Mouse (Mus musculus) MEL (cell line): ENCODE results near the gene Dcakd. TPM values are rescaled to one million over a fixed set of nuclear protein-coding genes. Genes with fewer than 3 reads are reported as not detected.
A peak's percentile ranks its signal among the peaks of the same experiment; 100 is the strongest.

Experiments used
- DNase-seq: peaks from one replicate; pipeline ENCODE4 v3.0.0; 2011; ENCODE audit warnings: low read depth, low spot score
- H3K27ac ChIP-seq: 2 replicates; pipeline ENCODE4 v1.5.1; 2012; ENCODE audit warnings: low read depth, mild to moderate bottlenecking, control low read depth, low read length, moderate library complexity; ENCODE audit not compliant: control insufficient read depth
- H3K27me3 ChIP-seq, 2 experiments: fragments of 150-350 bp in 1 of 2; sonication (generic) in 1 of 2; 2 replicates each; pipeline ENCODE4 v1.6.1; 2012; ENCODE audit warnings: low read length in 2 of 2, mild to moderate bottlenecking in 2 of 2, improper control_type of control experiment in 1 of 2, moderate library complexity in 1 of 2; ENCODE audit not compliant: insufficient read depth in 2 of 2, control insufficient read depth in 1 of 2
- H3K36me3 ChIP-seq, 2 experiments: 2 replicates each; pipeline ENCODE4 v1.6.1; 2012 to 2014; ENCODE audit warnings: low read length in 2 of 2, improper control_type of control experiment in 1 of 2, inconsistent platforms in 1 of 2, mild to moderate bottlenecking in 1 of 2; ENCODE audit not compliant: insufficient read depth in 2 of 2, control insufficient read depth in 1 of 2
- H3K4me1 ChIP-seq, 2 experiments: fragments of 150-350 bp in 1 of 2; sonication (generic) in 1 of 2; 2 replicates each; pipeline ENCODE4 v1.6.1; 2012; ENCODE audit warnings: low read length in 2 of 2, improper control_type of control experiment in 1 of 2, mild to moderate bottlenecking in 1 of 2; ENCODE audit not compliant: insufficient read depth in 2 of 2, control insufficient read depth in 1 of 2
- H3K4me3 ChIP-seq, 2 experiments: fragments of 150-350 bp in 1 of 2; sonication (generic) in 1 of 2; 2 replicates each; pipeline ENCODE4 v1.5.1; 2012; ENCODE audit warnings: low read depth in 2 of 2, low read length in 2 of 2, mild to moderate bottlenecking in 2 of 2, moderate library complexity in 2 of 2, control low read depth in 1 of 2, improper control_type of control experiment in 1 of 2; ENCODE audit not compliant: control insufficient read depth in 1 of 2, insufficient read depth in 1 of 2
- H3K79me2 ChIP-seq: 2 replicates; pipeline ENCODE4 v1.6.1; 2012; ENCODE audit warnings: mild to moderate bottlenecking, low read length, moderate library complexity; ENCODE audit not compliant: control insufficient read depth, poor library complexity, insufficient read depth
- H3K9ac ChIP-seq: 2 replicates; pipeline ENCODE4 v1.6.1; 2012; ENCODE audit warnings: low read depth, mild to moderate bottlenecking, control low read depth, low read length, moderate library complexity; ENCODE audit not compliant: control insufficient read depth, poor library complexity, severe bottlenecking
- H3K9me3 ChIP-seq: fragments of 150-350 bp; sonication (generic); replicated peaks from 2 replicates; pipeline ENCODE4 v1.6.1; 2012; ENCODE audit warnings: mild to moderate bottlenecking, low read length, improper control_type of control experiment, moderate library complexity; ENCODE audit not compliant: insufficient read depth
- BHLHE40 ChIP-seq: IDR thresholded peaks from 2 replicates; pipeline ENCODE4 v1.6.1; 2012; ENCODE audit warnings: low read depth, mild to moderate bottlenecking, inconsistent platforms, low read length, improper control_type of control experiment, borderline replicate concordance
- CHD1 ChIP-seq: IDR thresholded peaks from 2 replicates; pipeline ENCODE4 v1.6.1; 2012; ENCODE audit warnings: low read depth, mild to moderate bottlenecking, inconsistent platforms, low read length, improper control_type of control experiment
- CHD2 ChIP-seq: IDR thresholded peaks from 2 replicates; pipeline ENCODE4 v1.6.1; 2011; ENCODE audit warnings: low read length, improper control_type of control experiment
- ELF1 ChIP-seq: IDR thresholded peaks from 2 replicates; pipeline ENCODE4 v1.6.1; 2014; ENCODE audit warnings: low read depth, mild to moderate bottlenecking, inconsistent platforms, low read length, improper control_type of control experiment, moderate library complexity
- ETS1 ChIP-seq: IDR thresholded peaks from 2 replicates; pipeline ENCODE4 v1.6.1; 2012; ENCODE audit warnings: low read depth, mild to moderate bottlenecking, inconsistent platforms, low read length, improper control_type of control experiment, moderate library complexity
- GABPA ChIP-seq: IDR thresholded peaks from 2 replicates; pipeline ENCODE4 v1.6.1; 2012; ENCODE audit warnings: low read depth, mild to moderate bottlenecking, inconsistent platforms, low read length, improper control_type of control experiment, moderate library complexity
- GATA1 ChIP-seq: IDR thresholded peaks from 2 replicates; pipeline ENCODE4 v1.6.1; 2011; ENCODE audit warnings: low read depth, low read length, improper control_type of control experiment
- JUND ChIP-seq: IDR thresholded peaks from 2 replicates; pipeline ENCODE4 v1.6.1; 2011; ENCODE audit warnings: low read depth, mild to moderate bottlenecking, improper control_type of control experiment, low read length
- KAT2A ChIP-seq: conservative IDR thresholded peaks from 2 replicates; pipeline ENCODE4 v1.6.1; 2012; ENCODE audit warnings: low read depth, low read length, improper control_type of control experiment, inconsistent platforms
- MAFK ChIP-seq: IDR thresholded peaks from 2 replicates; pipeline ENCODE4 v1.6.1; 2011; ENCODE audit warnings: low read depth, mild to moderate bottlenecking, low read length, improper control_type of control experiment, borderline replicate concordance
- MAX ChIP-seq: IDR thresholded peaks from 2 replicates; pipeline ENCODE4 v1.6.1; 2011; ENCODE audit warnings: low read length, improper control_type of control experiment
- MAZ ChIP-seq: IDR thresholded peaks from 2 replicates; pipeline ENCODE4 v1.6.1; 2012; ENCODE audit warnings: low read depth, mild to moderate bottlenecking, inconsistent platforms, low read length, improper control_type of control experiment
- MEF2A ChIP-seq: IDR thresholded peaks from 2 replicates; pipeline ENCODE4 v1.6.1; 2014; ENCODE audit warnings: low read depth, mild to moderate bottlenecking, inconsistent platforms, low read length, improper control_type of control experiment; ENCODE audit not compliant: poor library complexity, insufficient replicate concordance, severe bottlenecking; ENCODE audit errors: extremely low read depth
- MYB ChIP-seq: IDR thresholded peaks from 2 replicates; pipeline ENCODE4 v1.6.1; 2011; ENCODE audit warnings: mild to moderate bottlenecking, low read depth, low read length, improper control_type of control experiment
- MYC ChIP-seq: IDR thresholded peaks from 2 replicates; pipeline ENCODE4 v1.6.1; 2011; ENCODE audit warnings: low read depth, mild to moderate bottlenecking, low read length, improper control_type of control experiment, moderate library complexity
- NRF1 ChIP-seq: IDR thresholded peaks from 2 replicates; pipeline ENCODE4 v1.6.1; 2014; ENCODE audit warnings: low read depth, mild to moderate bottlenecking, inconsistent platforms, low read length, improper control_type of control experiment, moderate library complexity; ENCODE audit not compliant: poor library complexity, insufficient read depth, severe bottlenecking
- POLR2A ChIP-seq, 2 experiments: IDR thresholded peaks; 2 replicates each; pipeline ENCODE4 v1.6.1; 2011 to 2012; ENCODE audit warnings: low read length in 2 of 2, mild to moderate bottlenecking in 2 of 2, control low read depth in 1 of 2, improper control_type of control experiment in 1 of 2, low read depth in 1 of 2, moderate library complexity in 1 of 2; ENCODE audit not compliant: control insufficient read depth in 1 of 2, insufficient read depth in 1 of 2, poor library complexity in 1 of 2
- POLR2AphosphoS2 ChIP-seq: IDR thresholded peaks from 2 replicates; pipeline ENCODE4 v1.6.1; 2011; ENCODE audit warnings: low read length, improper control_type of control experiment
- RAD21 ChIP-seq: IDR thresholded peaks from 2 replicates; pipeline ENCODE4 v1.6.1; 2011; ENCODE audit warnings: mild to moderate bottlenecking, low read depth, low read length, improper control_type of control experiment
- RCOR1 ChIP-seq: IDR thresholded peaks from 2 replicates; pipeline ENCODE4 v1.6.1; 2012; ENCODE audit warnings: low read depth, mild to moderate bottlenecking, inconsistent platforms, low read length, improper control_type of control experiment
- USF1 ChIP-seq: IDR thresholded peaks from 2 replicates; pipeline ENCODE4 v1.6.1; 2014; ENCODE audit warnings: low read depth, mild to moderate bottlenecking, inconsistent platforms, low read length, improper control_type of control experiment, moderate library complexity
- USF2 ChIP-seq, 2 experiments: IDR thresholded peaks; 2 replicates each; pipeline ENCODE4 v1.6.1; 2011 to 2012; ENCODE audit warnings: improper control_type of control experiment in 2 of 2, low read length in 2 of 2, borderline replicate concordance in 1 of 2, inconsistent platforms in 1 of 2, low read depth in 1 of 2, mild to moderate bottlenecking in 1 of 2; ENCODE audit not compliant: insufficient read depth in 1 of 2
- ZKSCAN1 ChIP-seq: IDR thresholded peaks from 2 replicates; pipeline ENCODE4 v1.6.1; 2012; ENCODE audit warnings: low read depth, mild to moderate bottlenecking, inconsistent platforms, low read length, improper control_type of control experiment, moderate library complexity
- ZNF384 ChIP-seq: IDR thresholded peaks from 2 replicates; pipeline ENCODE4 v1.6.1; 2012; ENCODE audit warnings: low read depth, mild to moderate bottlenecking, inconsistent platforms, low read length, improper control_type of control experiment
- polyA plus RNA-seq, 2 experiments: library from polyadenylated mRNA; stranded (reverse) in 1 of 2; unstranded in 1 of 2; fragments of >175 nt in 1 of 2; fragments of >200 nt in 1 of 2; gene quantifications; 2 replicates each; pipeline versions ENCODE4 v1.2.1 to v1.2.4; 2012; ENCODE audit warnings: low replicate concordance in 2 of 2, low read depth in 1 of 2; ENCODE audit not compliant: insufficient read length in 2 of 2, insufficient read depth in 1 of 2, missing spikeins in 1 of 2
- total RNA-seq: library from RNA; depleted of rRNA; stranded (reverse); fragments of 300-350 nt; gene quantifications from 2 replicates; pipeline ENCODE4 v1.2.3, GENCODE M21; 2012

Gene Dcakd
- total and polyA plus RNA-seq, 3 experiments, result 15.6 to 112 (median 82.3) TPM

- TF ChIP-seq JUND (no peak), ETS1 (no peak), ZNF384 (no peak), ELF1 (no peak), MEF2A (no peak), KAT2A (no peak), USF2 (IDR thresholded peaks at IDR 0.05; ENCODE audit: borderline replicate concordance in 1 of 2, insufficient read depth in 1 of 2, low read depth in 1 of 2, low read length in 2 of 2) (no peak), GATA1 (no peak)
- no peaks in the 10 kb centered on the region for H3K9me3 ChIP-seq
- H3K36me3 ChIP-seq, result peaks cover 0 to 10% of the 10 kb centered on the region in 2 experiments; a peak in 2 of 4 replicates
- no peak overlapping the region for H3K9ac ChIP-seq
- DNase-seq, result no peak
- no peaks in the 10 kb centered on the region for H3K4me1 ChIP-seq
- no peaks in the 10 kb centered on the region for H3K27me3 ChIP-seq
- H3K27ac ChIP-seq, result no peak overlapping the region
- no peak overlapping the region for H3K4me3 ChIP-seq
- H3K79me2 ChIP-seq, result no peaks in the 10 kb centered on the region
Observed at GRCm38 (mm10) chr11:103069731-103070130, 41.6 kb upstream of the Dcakd start.

GRCm38 (mm10) chr11:103068884-103069283, 40.8 kb upstream of the Dcakd start:
- no peak overlapping the region for H3K27ac ChIP-seq
- H3K27me3 ChIP-seq, result no peaks in the 10 kb centered on the region
- no peak for DNase-seq
- TF ChIP-seq POLR2A (IDR thresholded peaks at IDR 0.05; ENCODE audit: control insufficient read depth in 1 of 2, insufficient read depth in 1 of 2, low read depth in 1 of 2, low read length in 2 of 2, poor library complexity in 1 of 2) (peak in 1 of 2 experiments; percentile 31; a peak in 1 of 4 replicates), RCOR1 (no peak)
- H3K79me2 ChIP-seq, result no peaks in the 10 kb centered on the region
- H3K4me1 ChIP-seq, result no peaks in the 10 kb centered on the region
- H3K9ac ChIP-seq, result no peak overlapping the region
- H3K36me3 ChIP-seq, result peaks cover 0 to 10% of the 10 kb centered on the region in 2 experiments; a peak in 2 of 4 replicates
- no peak overlapping the region for H3K4me3 ChIP-seq
- no peaks in the 10 kb centered on the region for H3K9me3 ChIP-seq

- Histone ChIP-seq H3K36me3 (peaks cover 0 to 12% of the 10 kb centered on the region in 2 experiments; a peak in 2 of 4 replicates), H3K4me3 (no peak overlapping the region), H3K27me3 (no peaks in the 10 kb centered on the region), H3K79me2 (no peaks in the 10 kb centered on the region)
- DNase-seq, result no peak
- no peak for TF ChIP-seq USF1
- TF ChIP-seq MAFK, result no peak
- TF ChIP-seq ZKSCAN1, result no peak
- no peak for TF ChIP-seq POLR2A (IDR thresholded peaks at IDR 0.05; ENCODE audit: control insufficient read depth in 1 of 2, insufficient read depth in 1 of 2, low read depth in 1 of 2, low read length in 2 of 2, poor library complexity in 1 of 2)
- TF ChIP-seq NRF1, result no peak
- TF ChIP-seq RAD21, result no peak
- TF ChIP-seq GABPA, result no peak
- TF ChIP-seq MAZ, result no peak
- no peak for TF ChIP-seq KAT2A
- TF ChIP-seq CHD1, result no peak
- TF ChIP-seq JUND, result no peak
- TF ChIP-seq MYB, result no peak
- no peak for TF ChIP-seq POLR2AphosphoS2
- TF ChIP-seq MAX, result no peak
- no peak for TF ChIP-seq BHLHE40
- no peak for TF ChIP-seq ETS1
- no peak for TF ChIP-seq MYC
- TF ChIP-seq CHD2, result no peak
- TF ChIP-seq, all 39 proteins: peak for 0
- Histone ChIP-seq H3K9me3 (no peaks in the 10 kb centered on the region), H3K4me1 (no peaks in the 10 kb centered on the region), H3K27ac (no peak overlapping the region), H3K9ac (no peak overlapping the region)
Observed at GRCm38 (mm10) chr11:103068272-103068671, 40.1 kb upstream of the Dcakd start.
